Mouse (Mus musculus) brain, adult 2 months (tissue): Measurements from ENCODE around the gene Pde4dip.
A peak's percentile ranks its signal among the peaks of the same experiment; 100 is the strongest.

Experiments
- DNase-seq: peaks from one replicate; pipeline ENCODE4 v3.0.0; 2011; ENCODE audit warnings: low read depth, low spot score

Pde4dip gene

DNA sequence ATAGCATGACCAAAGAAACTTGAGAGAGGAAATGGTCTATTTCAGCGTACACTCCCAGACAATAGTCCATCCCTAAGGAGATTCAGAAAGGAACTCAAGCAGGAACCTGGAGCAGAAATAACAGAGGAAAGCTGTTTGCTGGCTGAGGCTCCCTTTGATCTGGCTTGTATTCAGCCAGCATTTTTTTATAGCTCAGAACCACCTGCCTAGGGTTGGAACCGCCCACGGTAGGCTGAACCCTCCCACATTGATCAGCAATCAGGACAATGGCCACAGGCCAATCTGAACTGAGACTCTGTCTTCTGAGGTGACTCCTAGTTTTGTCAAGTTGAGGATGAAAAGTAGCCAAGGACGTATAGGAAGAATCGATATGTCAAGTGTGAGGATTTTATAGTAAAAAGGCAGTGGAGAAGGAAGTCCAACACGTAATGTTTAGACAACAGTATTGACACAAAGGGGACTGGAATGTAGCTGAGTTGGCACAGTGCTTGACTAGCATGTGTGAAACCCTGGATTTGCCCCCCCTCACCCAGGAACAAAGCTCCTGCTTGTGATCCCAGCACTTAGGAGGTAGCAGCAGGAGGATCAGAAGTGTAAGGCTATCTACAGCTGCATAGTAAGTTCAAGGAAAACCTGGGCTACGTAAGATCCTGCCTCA lies 44.2 kb downstream of the Pde4dip start:
- peak; percentile 58 for DNase-seq

DNA sequence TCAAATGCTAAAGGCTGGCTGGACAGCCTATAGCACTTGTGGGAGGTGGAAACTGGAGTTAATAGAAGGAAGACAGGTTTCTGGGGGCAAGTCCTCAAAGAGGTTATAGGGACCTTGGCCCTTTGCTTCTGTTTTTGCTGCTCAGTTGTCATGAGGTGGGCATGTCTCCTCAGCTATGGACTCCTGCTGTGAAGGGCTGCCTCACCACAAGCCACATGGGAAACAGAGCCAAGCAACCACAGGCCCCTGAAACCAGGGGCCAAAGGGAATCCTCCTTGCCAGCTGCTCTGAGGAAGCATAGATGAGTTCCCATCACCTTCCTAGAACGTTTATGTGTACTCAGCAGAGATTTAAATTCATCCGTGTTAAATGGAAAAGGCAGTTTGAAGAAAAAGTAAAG lies 45.9 kb downstream of the Pde4dip start:
- no peak for DNase-seq

- DNase-seq: no peak
Observed at GRCm38 (mm10) chr3:97840439-97840838, 48.1 kb downstream of the Pde4dip start.

- no peak for DNase-seq
Observed at GRCm38 (mm10) chr3:97835888-97836287, 52.6 kb downstream of the Pde4dip start.

- DNase-seq: peak; percentile 58
Observed at GRCm38 (mm10) chr3:97834625-97835024, 53.9 kb downstream of the Pde4dip start.

GRCm38 (mm10) chr3:97831564-97832320 lies 56.8 kb downstream of the Pde4dip start:
- DNase-seq: no peak

DNA sequence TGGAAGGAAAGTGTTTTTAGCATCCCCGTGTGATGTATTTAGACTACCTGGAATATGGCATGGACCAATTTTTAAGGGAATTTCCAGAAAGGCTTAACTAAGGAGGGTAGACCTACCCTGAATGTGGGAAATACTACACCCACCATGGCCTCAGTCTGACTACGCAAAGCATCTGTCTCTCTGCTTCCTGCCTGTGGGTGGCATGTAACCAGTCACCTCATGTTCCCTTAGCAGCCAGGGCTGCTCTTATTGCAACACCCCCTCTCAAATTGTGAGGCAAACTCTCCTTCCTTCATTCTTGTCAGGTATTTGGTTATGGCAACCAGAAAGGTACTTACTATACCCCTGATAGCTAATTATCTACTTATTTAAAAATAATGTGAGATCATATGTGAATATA lies 57.9 kb downstream of the Pde4dip start:
- DNase-seq: peak; percentile 82

DNA sequence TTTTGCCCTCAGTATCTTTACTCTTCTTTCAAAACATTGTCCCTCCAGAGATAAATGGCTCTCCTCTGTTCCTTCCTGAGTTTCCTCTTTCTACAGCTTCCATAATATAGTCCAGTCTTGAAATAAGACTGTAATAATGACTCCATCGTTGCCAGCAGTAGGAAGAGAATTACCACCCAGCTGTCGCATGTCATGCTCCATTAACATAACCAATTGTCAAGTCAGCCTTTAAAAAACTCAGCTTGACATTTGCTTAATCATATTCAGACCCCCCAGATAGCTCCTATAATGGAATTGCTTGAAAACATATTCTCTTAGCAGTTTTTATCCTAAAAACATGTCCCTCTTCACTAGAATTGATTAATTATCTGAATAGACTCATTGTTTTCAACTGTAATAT lies 58.4 kb downstream of the Pde4dip start:
- no peak for DNase-seq

DNA sequence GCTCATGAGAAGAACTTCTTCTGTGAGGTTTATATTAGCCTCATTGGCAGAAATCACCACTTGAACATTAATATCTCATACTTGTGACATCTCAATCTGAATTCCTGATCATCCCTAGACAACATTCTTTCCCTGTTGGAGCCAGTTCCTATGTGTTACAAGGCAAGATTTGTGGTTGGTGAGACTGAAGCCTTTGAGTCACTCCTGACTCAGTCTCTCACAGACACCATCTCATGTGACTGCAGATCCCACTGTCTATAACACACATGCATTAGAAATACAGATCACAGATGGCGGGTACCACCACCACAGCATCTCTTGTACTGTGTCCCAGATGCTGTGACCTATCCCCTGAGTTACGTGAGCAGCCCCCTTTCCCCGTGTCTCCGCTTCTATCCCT lies 60.2 kb downstream of the Pde4dip start:
- DNase-seq: no peak

- no peak for DNase-seq
Observed at GRCm38 (mm10) chr3:97825246-97825645, 63.3 kb downstream of the Pde4dip start.

GRCm38 (mm10) chr3:97824744-97825143 lies 63.8 kb downstream of the Pde4dip start:
- no peak for DNase-seq

DNA sequence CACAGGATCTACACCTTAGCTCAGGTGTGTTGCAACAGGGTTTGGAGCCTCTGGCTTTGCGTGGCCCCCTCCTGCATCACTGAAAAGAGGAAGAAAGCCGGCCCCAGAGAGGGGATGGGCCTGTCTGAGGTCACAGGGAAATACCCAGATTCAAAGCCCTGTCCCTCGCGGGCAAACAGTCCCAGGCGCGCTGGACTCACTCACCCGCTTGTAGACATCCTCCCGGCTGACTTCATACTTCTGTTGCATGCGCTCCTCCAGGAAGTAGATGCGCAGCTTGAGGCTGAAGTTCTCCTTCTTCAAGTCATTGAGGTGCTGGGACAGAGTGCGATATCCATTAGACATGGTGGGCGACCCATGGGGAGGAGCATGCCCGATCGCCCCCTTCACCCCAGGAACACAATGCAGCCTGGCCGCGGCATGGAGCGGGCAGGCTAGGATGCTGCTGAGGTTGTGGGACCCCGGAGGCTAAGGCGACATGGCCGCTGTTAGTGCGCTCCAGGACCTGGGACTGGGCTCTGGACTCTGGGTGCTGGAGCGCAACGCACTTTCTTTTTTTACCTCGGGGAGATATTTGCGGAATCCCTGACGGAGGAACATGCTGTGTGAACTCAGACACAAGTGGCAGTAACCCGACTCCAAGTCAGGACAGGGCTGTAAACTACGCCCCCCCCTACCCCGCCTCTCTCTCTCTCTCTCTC lies 64.3 kb downstream of the Pde4dip start:
- no peak for DNase-seq

DNA sequence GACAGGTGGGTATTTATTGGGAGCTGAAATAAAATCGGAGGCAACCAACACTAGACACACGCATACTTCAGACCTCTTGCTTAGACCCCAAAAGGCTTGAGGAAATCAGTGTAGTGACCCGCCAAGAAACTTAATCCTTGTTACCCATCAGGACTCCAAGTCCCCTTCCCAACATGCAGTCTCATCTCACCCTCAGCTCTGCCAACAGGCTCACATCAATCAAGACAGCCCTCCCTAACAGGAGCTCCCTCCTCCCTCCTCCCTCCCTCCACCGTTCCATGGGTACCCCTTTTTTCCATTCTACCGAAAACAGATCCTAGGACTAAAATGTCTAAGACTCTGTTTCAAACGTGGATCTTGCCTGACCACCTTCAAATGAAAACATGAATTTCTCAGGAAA lies 65.1 kb downstream of the Pde4dip start:
- DNase-seq: no peak

- DNase-seq: no peak
Observed at GRCm38 (mm10) chr3:97819050-97819449, 69.5 kb downstream of the Pde4dip start.

DNA sequence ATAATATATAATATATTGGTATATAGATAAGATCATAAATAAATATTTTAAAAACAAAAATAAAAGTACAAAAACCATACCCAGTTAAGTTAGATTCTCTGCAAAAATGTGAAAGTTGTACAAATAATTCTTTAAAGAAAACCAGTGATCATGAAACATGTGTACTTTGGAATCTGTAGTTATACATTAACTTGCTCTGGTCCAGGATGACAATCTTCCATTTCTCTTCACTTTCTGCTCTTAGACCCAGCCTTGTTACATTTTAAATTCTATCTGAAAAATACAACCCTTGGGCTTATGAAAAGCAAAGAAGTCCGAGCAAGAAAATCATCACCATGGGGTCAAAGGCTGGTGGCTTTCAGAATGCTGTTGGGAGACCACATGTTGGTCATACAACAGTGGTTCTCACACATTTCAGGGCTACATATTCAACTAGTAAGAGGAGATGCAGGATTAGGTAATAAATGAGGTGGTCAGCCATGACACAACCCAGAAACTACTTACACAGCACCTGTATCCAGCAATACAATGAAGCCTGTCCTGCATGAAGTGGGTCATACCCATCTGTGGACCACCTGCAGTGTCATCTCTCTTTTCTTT lies 70.0 kb downstream of the Pde4dip start:
- DNase-seq: no peak

DNA sequence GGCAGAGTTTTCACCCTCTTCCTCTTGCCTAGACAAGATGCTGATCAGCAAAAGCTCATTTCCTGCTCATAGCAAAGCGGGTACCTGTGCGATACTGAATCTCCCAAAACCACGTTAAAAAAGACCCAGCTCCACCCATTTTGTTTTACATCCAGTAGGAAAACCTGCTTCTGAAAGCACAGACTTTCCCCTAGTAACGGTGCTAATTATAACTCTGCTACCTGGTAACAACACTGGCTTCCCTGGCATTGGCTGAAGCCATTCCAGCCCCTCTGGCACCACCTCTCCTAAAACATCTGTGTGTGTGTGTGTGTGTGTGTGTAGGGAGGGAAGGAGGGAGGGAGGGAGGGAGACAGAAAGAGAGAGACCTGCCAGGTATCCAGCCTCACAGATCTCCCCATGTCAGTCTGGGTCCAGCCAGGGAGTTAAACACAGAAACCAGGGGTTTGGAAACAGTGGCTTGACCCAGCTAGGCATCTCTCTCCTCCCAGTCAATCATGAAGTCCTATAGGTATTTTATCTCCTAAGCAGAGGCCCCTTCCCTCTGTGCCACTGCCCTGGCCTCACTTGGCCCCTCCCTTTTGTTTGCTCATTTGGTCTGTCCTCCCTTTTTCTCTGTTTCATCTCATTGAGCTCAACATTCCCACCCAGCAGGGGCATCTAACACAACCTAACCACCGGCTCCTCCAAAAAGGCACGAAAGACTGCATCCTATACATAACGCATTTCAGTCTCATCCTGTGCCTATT lies 76.7 kb downstream of the Pde4dip start:
- DNase-seq: peak; percentile 93

DNA sequence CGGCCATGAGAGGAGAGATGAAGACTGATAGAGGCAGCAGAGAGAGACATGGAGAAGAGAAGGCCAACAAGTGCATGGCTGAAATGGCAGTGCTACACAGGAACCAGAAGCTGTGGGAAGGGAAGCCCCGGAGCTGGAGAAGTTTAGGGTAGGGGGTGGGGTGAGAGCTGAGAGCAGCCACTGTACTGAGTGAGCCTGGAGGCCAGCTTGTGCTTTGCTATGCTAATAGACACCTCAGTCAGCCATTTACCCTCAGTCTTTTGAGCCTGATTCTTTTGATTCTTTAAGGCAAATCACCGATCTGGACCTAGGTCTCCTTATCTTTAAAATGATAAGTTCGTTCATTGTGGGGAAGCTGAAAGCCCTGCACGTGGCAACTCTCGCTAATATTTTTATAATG lies 77.3 kb downstream of the Pde4dip start:
- DNase-seq: no peak

- no peak for DNase-seq
Observed at GRCm38 (mm10) chr3:97810334-97810733, 78.2 kb downstream of the Pde4dip start.

GRCm38 (mm10) chr3:97805559-97805958 lies 82.9 kb downstream of the Pde4dip start:
- DNase-seq: no peak

DNA sequence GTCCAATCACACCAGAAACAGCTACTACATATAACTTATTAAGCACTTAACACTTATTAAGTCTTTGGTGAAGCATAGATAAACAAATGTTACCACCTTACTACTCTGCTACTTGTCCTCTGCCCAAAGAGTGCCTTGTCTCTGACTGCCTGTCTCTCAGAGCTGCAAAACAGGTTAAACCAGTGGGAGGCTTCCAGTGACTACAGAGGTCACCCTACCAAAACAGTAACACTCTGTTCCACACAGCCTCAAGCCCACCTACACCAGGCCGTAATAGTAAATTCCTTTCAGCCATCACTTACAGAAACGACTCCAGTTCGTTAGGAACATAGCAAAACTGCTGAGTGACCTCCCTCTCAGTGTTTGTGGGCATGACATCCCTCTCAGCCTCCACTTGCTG lies 84.8 kb downstream of the Pde4dip start:
- DNase-seq: no peak

GRCm38 (mm10) chr3:97802927-97803326 lies 85.6 kb downstream of the Pde4dip start:
- no peak for DNase-seq

DNA sequence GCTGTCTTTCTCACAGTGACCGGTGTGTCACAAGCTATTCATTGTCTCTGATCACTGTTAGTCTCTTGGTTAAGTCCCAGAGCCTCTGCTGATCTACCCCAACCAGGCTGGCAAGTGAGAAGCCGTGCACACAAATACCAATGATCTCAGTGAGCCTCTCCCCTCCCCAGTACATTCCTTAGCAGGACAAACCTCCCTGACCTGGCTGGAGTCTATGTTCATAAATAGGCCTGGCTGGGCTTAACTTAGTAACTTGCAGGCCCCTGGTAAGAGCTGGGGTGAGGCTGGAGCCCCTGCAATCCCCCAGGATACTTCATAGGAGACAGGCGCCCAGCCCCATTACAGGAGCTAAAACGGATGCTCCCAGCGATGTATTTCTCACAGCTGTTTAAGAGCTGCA lies 86.2 kb downstream of the Pde4dip start:
- no peak for DNase-seq
